Mouse (Mus musculus): ENCODE results near the gene Ufc1. TPM values are rescaled to one million over a fixed set of nuclear protein-coding genes. Genes with fewer than 3 reads are reported as not detected.
"Not testable (repeated sequence)": the region's sequence is repeated elsewhere in the genome, so short reads cannot be mapped to it uniquely, and the experiment has no call there.

Ufc1 gene
- polyA plus RNA-seq, 1 experiment from 2014 or later, result 118 TPM

DNA sequence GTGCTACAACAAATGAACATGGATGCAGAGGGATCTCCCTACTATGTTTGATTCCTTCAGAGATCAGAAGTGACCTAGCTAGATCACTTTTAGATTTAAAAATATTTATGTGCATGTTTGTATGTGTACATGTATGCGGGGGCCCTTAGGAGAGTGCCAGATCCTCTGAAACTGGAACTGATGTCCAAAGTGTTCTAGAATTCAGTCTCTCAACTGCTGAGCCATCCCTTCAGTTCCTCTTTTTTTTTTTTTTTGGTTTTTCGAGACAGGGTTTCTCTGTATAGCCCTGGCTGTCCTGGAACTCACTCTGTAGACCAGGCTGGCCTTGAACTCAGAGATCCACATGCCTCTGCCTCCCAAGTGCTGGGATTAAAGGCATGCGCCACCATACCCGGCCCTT is 31.8 kb upstream of the Ufc1 start:
- not testable (repeated sequence) for H3K9ac ChIP-seq (replicated peaks; ENCODE audit: low read depth, low read length); H3K9me3 ChIP-seq (ENCODE audit: control insufficient read depth, low read depth, low read length); H3K27ac ChIP-seq (ENCODE audit: low read length); H3K36me3 ChIP-seq (ENCODE audit: control insufficient read depth, insufficient read depth, low read length); H3K27me3 ChIP-seq (ENCODE audit: control insufficient read depth, insufficient read depth, low read length); ATAC-seq (ENCODE audit: insufficient number of reproducible peaks, insufficient read depth, low FRiP score, low read depth); H3K4me3 ChIP-seq (ENCODE audit: low read depth, low read length); H3K4me2 ChIP-seq (replicated peaks; ENCODE audit: low read depth, low read length)
- peaks cover 16% of the 10 kb centered on the region; the same call in 1 of the 2 replicates for H3K4me1 ChIP-seq (ENCODE audit: control insufficient read depth, insufficient read depth, low read length)
- 82% methylated on average over 4 of the region's 4 CpGs for WGBS

DNA sequence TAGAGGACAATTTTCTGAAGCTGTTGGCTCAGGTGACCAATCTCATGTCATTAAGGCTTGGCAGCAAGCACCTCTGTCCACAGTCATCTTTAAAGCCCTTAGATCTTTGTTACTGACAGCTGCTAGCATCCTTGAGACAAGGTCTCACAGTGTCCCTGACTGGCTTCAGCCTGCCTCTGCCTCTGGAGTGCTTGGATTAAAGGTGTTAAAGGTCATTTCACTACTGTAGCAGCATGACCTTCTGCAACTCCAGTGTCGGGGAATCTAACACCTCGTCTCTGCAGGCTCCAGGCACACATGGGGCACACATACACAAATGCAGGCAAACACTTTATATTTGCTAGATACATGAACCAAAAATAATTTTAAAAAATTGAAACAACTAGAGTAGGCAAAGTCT is 30.7 kb upstream of the Ufc1 start:
- Histone ChIP-seq H3K4me3 (ENCODE audit: low read depth, low read length) (no peak overlapping the region), H3K9me3 (ENCODE audit: control insufficient read depth, low read depth, low read length) (no peaks in the 10 kb centered on the region), H3K9ac (replicated peaks; ENCODE audit: low read depth, low read length) (no peak overlapping the region), H3K4me2 (replicated peaks; ENCODE audit: low read depth, low read length) (no peak overlapping the region), H3K27me3 (ENCODE audit: control insufficient read depth, insufficient read depth, low read length) (no peaks in the 10 kb centered on the region), H3K27ac (ENCODE audit: low read length) (no peak overlapping the region), H3K36me3 (ENCODE audit: control insufficient read depth, insufficient read depth, low read length) (no peaks in the 10 kb centered on the region), H3K4me1 (ENCODE audit: control insufficient read depth, insufficient read depth, low read length) (peaks cover 9% of the 10 kb centered on the region; the same call in 1 of the 2 replicates)
- no peak for ATAC-seq (ENCODE audit: insufficient number of reproducible peaks, insufficient read depth, low FRiP score, low read depth)
- WGBS, result 88% methylated on average over 2 of the region's 2 CpGs

GRCm38 (mm10) chr1:171322012-171322411 is 27.2 kb upstream of the Ufc1 start:
- H3K4me1 ChIP-seq (ENCODE audit: control insufficient read depth, insufficient read depth, low read length), result no peaks in the 10 kb centered on the region
- H3K4me2 ChIP-seq (replicated peaks; ENCODE audit: low read depth, low read length), result no peak overlapping the region
- H3K9ac ChIP-seq (replicated peaks; ENCODE audit: low read depth, low read length), result no peak overlapping the region
- peak; percentile 28; the same call in 1 of the 2 replicates for ATAC-seq (ENCODE audit: insufficient number of reproducible peaks, insufficient read depth, low FRiP score, low read depth)
- H3K36me3 ChIP-seq (ENCODE audit: control insufficient read depth, insufficient read depth, low read length), result no peaks in the 10 kb centered on the region
- H3K27ac ChIP-seq (ENCODE audit: low read length), result no peak overlapping the region
- H3K9me3 ChIP-seq (ENCODE audit: control insufficient read depth, low read depth, low read length), result no peaks in the 10 kb centered on the region
- no peaks in the 10 kb centered on the region for H3K27me3 ChIP-seq (ENCODE audit: control insufficient read depth, insufficient read depth, low read length)
- no peak overlapping the region for H3K4me3 ChIP-seq (ENCODE audit: low read depth, low read length)
- WGBS, result 63% methylated on average over 1 of the region's 1 CpGs

DNA sequence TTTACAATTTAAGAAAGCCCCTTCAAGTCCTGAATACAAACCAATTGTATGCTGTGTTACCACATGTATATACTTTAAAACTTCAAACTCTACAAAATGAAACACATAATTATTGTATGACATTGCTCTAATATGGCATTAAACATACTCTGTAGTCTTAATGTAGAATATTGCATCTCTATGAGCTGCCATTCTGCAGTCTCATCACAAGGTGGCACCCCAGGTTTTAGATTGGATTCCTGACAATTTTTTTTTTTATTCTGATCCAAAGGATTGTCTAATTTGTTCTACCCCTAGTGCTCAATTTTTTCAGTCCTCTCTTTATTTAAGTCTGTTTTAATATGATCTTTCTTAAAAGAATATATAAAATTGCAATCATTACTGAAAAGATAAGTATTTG is 26.6 kb upstream of the Ufc1 start:
- Histone ChIP-seq H3K36me3 (ENCODE audit: control insufficient read depth, insufficient read depth, low read length) (no peaks in the 10 kb centered on the region), H3K4me3 (ENCODE audit: low read depth, low read length) (no peak overlapping the region), H3K9me3 (ENCODE audit: control insufficient read depth, low read depth, low read length) (no peaks in the 10 kb centered on the region), H3K27ac (ENCODE audit: low read length) (no peak overlapping the region), H3K9ac (replicated peaks; ENCODE audit: low read depth, low read length) (no peak overlapping the region), H3K4me1 (ENCODE audit: control insufficient read depth, insufficient read depth, low read length) (no peaks in the 10 kb centered on the region), H3K4me2 (replicated peaks; ENCODE audit: low read depth, low read length) (no peak overlapping the region), H3K27me3 (ENCODE audit: control insufficient read depth, insufficient read depth, low read length) (no peaks in the 10 kb centered on the region)
- ATAC-seq (ENCODE audit: insufficient number of reproducible peaks, insufficient read depth, low FRiP score, low read depth), result no peak

DNA sequence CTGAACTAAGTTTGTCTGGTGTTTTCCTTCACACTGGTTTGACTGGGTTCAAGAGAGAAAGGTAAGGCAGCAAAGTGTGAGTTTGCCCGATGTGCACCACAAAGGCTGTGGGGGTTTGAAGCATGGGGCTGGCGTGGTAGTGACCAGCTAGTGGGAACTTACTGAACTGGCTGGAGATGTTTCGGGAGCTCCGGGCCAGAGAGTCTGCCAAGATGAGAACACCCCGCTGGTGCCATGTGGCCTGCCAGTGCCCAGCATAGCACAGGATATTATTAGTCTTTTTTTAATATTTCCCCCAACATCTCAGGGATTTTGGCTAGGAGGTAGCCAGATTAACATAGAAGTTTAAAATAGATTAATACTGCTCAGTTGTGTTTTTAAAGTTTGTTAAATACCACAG is 25.3 kb upstream of the Ufc1 start:
- no peak overlapping the region for H3K4me2 ChIP-seq (replicated peaks; ENCODE audit: low read depth, low read length)
- no peaks in the 10 kb centered on the region for H3K36me3 ChIP-seq (ENCODE audit: control insufficient read depth, insufficient read depth, low read length)
- no peak for ATAC-seq (ENCODE audit: insufficient number of reproducible peaks, insufficient read depth, low FRiP score, low read depth)
- H3K9me3 ChIP-seq (ENCODE audit: control insufficient read depth, low read depth, low read length), result no peaks in the 10 kb centered on the region
- H3K27me3 ChIP-seq (ENCODE audit: control insufficient read depth, insufficient read depth, low read length), result no peaks in the 10 kb centered on the region
- 27% methylated on average over 5 of the region's 5 CpGs for WGBS
- H3K4me1 ChIP-seq (ENCODE audit: control insufficient read depth, insufficient read depth, low read length), result no peaks in the 10 kb centered on the region
- no peak overlapping the region for H3K4me3 ChIP-seq (ENCODE audit: low read depth, low read length)
- H3K27ac ChIP-seq (ENCODE audit: low read length), result no peak overlapping the region
- no peak overlapping the region for H3K9ac ChIP-seq (replicated peaks; ENCODE audit: low read depth, low read length)

DNA sequence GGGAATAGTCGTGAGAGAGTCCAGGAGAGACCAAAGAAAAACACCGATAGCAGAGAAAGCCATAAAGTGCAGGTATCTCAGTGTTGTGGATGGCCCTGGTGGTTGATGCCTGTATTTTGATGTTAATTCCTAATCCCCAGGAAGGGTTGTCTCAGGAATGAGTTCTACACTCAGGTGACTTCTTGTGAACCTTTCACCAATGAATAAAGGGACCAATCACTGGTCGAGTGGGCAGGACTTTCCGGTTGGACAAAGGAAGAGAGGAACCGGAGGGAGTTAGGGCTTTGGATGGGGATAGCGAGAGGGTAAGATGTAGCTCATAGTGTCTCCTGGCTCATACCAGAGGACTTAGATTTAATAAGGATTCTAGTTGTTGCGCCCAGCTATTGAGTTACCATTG is 24.9 kb upstream of the Ufc1 start:
- 17% methylated on average over 7 of the region's 7 CpGs for WGBS
- ATAC-seq (ENCODE audit: insufficient number of reproducible peaks, insufficient read depth, low FRiP score, low read depth), result no peak
- Histone ChIP-seq H3K4me2 (replicated peaks; ENCODE audit: low read depth, low read length) (no peak overlapping the region), H3K9ac (replicated peaks; ENCODE audit: low read depth, low read length) (no peak overlapping the region), H3K9me3 (ENCODE audit: control insufficient read depth, low read depth, low read length) (no peaks in the 10 kb centered on the region), H3K36me3 (ENCODE audit: control insufficient read depth, insufficient read depth, low read length) (no peaks in the 10 kb centered on the region), H3K27me3 (ENCODE audit: control insufficient read depth, insufficient read depth, low read length) (no peaks in the 10 kb centered on the region), H3K27ac (ENCODE audit: low read length) (no peak overlapping the region), H3K4me3 (ENCODE audit: low read depth, low read length) (no peak overlapping the region), H3K4me1 (ENCODE audit: control insufficient read depth, insufficient read depth, low read length) (no peaks in the 10 kb centered on the region)

GRCm38 (mm10) chr1:171309321-171309720 is 14.5 kb upstream of the Ufc1 start:
- H3K9ac ChIP-seq (replicated peaks; ENCODE audit: low read depth, low read length), result no peak overlapping the region
- no peak overlapping the region for H3K4me3 ChIP-seq (ENCODE audit: low read depth, low read length)
- H3K4me2 ChIP-seq (replicated peaks; ENCODE audit: low read depth, low read length), result no peak overlapping the region
- no peak for ATAC-seq (ENCODE audit: insufficient number of reproducible peaks, insufficient read depth, low FRiP score, low read depth)
- H3K27ac ChIP-seq (ENCODE audit: low read length), result no peak overlapping the region
- H3K36me3 ChIP-seq (ENCODE audit: control insufficient read depth, insufficient read depth, low read length), result no peaks in the 10 kb centered on the region
- H3K9me3 ChIP-seq (ENCODE audit: control insufficient read depth, low read depth, low read length), result no peaks in the 10 kb centered on the region
- H3K4me1 ChIP-seq (ENCODE audit: control insufficient read depth, insufficient read depth, low read length), result no peaks in the 10 kb centered on the region
- WGBS, result 69% methylated on average over 2 of the region's 2 CpGs
- no peaks in the 10 kb centered on the region for H3K27me3 ChIP-seq (ENCODE audit: control insufficient read depth, insufficient read depth, low read length)

GRCm38 (mm10) chr1:171306157-171306556 is 11.3 kb upstream of the Ufc1 start:
- not testable (repeated sequence) for H3K9ac ChIP-seq (replicated peaks; ENCODE audit: low read depth, low read length); H3K4me2 ChIP-seq (replicated peaks; ENCODE audit: low read depth, low read length); H3K9me3 ChIP-seq (ENCODE audit: control insufficient read depth, low read depth, low read length); ATAC-seq (ENCODE audit: insufficient number of reproducible peaks, insufficient read depth, low FRiP score, low read depth); H3K27me3 ChIP-seq (ENCODE audit: control insufficient read depth, insufficient read depth, low read length); H3K4me1 ChIP-seq (ENCODE audit: control insufficient read depth, insufficient read depth, low read length); H3K36me3 ChIP-seq (ENCODE audit: control insufficient read depth, insufficient read depth, low read length); H3K27ac ChIP-seq (ENCODE audit: low read length); H3K4me3 ChIP-seq (ENCODE audit: low read depth, low read length)
- WGBS, result 72% methylated on average over 5 of the region's 5 CpGs

- Histone ChIP-seq H3K9ac (replicated peaks; ENCODE audit: low read depth, low read length) (no peak overlapping the region), H3K36me3 (ENCODE audit: control insufficient read depth, insufficient read depth, low read length) (no peaks in the 10 kb centered on the region), H3K9me3 (ENCODE audit: control insufficient read depth, low read depth, low read length) (no peaks in the 10 kb centered on the region), H3K4me3 (ENCODE audit: low read depth, low read length) (no peak overlapping the region), H3K27ac (ENCODE audit: low read length) (no peak overlapping the region), H3K27me3 (ENCODE audit: control insufficient read depth, insufficient read depth, low read length) (no peaks in the 10 kb centered on the region), H3K4me1 (ENCODE audit: control insufficient read depth, insufficient read depth, low read length) (peaks cover 6% of the 10 kb centered on the region; the same call in 1 of the 2 replicates), H3K4me2 (replicated peaks; ENCODE audit: low read depth, low read length) (no peak overlapping the region)
- ATAC-seq (ENCODE audit: insufficient number of reproducible peaks, insufficient read depth, low FRiP score, low read depth), result no peak
- WGBS, result 53% methylated on average over 3 of the region's 3 CpGs
These were observed 3.4 kb upstream of the Ufc1 start for GRCm38 (mm10) chr1:171298226-171298625.

All from stomach, embryonic 14.5 days (tissue).